Mouse (Mus musculus): Measurements from ENCODE around the gene Stx17. TPM values are rescaled to one million over a fixed set of nuclear protein-coding genes. Genes with fewer than 3 reads are reported as not detected.

The Stx17 gene
- polyA plus RNA-seq, 1 experiment from 2014 or later, result 20.1 TPM

DNA sequence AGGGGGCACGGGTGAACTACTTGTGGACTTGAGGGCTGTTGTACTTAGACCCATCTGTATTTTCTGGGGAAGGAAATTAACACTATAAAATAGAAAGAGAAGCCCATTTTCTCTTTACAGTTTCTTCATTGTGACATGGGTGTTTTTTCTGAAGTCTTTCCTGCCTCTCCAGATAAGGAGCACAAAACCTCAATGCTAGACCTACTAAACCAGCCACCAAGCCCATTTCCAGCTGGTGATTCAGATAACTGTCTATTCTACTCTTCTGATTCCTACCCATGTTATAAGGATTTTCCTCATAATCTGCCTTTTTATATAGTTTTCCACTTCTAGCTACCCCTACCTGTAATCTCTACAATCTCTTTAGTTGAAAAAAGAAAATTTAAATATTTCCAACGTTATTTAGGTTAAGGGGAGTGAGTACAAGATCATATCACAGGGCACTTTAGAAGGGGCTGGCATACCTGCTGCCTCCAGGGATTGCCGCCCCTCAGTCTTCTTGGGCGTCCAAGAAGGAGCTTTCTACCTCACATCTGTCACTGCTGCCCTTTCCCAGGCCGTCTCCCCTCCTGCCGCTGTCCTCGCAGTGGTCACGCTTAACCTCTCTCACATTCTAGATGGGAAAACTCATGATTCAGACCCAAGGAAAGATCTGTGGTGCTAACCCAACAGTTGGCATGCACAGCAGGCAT, 57.5 kb downstream of the Stx17 start:
- H3K36me3 ChIP-seq (ENCODE audit: control insufficient read depth, insufficient read depth), result peaks cover 11% of the 10 kb centered on the region; the same call in 1 of the 2 replicates
- ATAC-seq (replicated peaks; ENCODE audit: extremely low read depth, insufficient read depth, low FRiP score), result no peak
- no peak overlapping the region for H3K27ac ChIP-seq (ENCODE audit: low read length)
- H3K9ac ChIP-seq (ENCODE audit: low read length), result no peak overlapping the region
- H3K27me3 ChIP-seq (ENCODE audit: control insufficient read depth, insufficient read depth, low read length), result no peaks in the 10 kb centered on the region
- H3K9me3 ChIP-seq (replicated peaks; ENCODE audit: control insufficient read depth, low read length), result no peaks in the 10 kb centered on the region; the same call in 1 of the 2 replicates
- WGBS, result 89% methylated on average over 8 of the region's 8 CpGs
- H3K4me3 ChIP-seq (ENCODE audit: low read length), result no peak overlapping the region
- no peak overlapping the region for H3K4me2 ChIP-seq (ENCODE audit: low read depth, low read length)
- H3K4me1 ChIP-seq (ENCODE audit: control insufficient read depth, insufficient read depth, low read length), result no peaks in the 10 kb centered on the region

GRCm38 (mm10) chr4:48197925-48198324, 73.2 kb downstream of the Stx17 start:
- no peaks in the 10 kb centered on the region for H3K9me3 ChIP-seq (replicated peaks; ENCODE audit: control insufficient read depth, low read length)
- peaks cover 14% of the 10 kb centered on the region; the same call in 1 of the 2 replicates for H3K36me3 ChIP-seq (ENCODE audit: control insufficient read depth, insufficient read depth)
- H3K27ac ChIP-seq (ENCODE audit: low read length), result no peak overlapping the region
- H3K27me3 ChIP-seq (ENCODE audit: control insufficient read depth, insufficient read depth, low read length), result no peaks in the 10 kb centered on the region
- H3K4me3 ChIP-seq (ENCODE audit: low read length), result no peak overlapping the region
- WGBS, result 83% methylated on average over 3 of the region's 3 CpGs
- no peaks in the 10 kb centered on the region for H3K4me1 ChIP-seq (ENCODE audit: control insufficient read depth, insufficient read depth, low read length)
- H3K4me2 ChIP-seq (ENCODE audit: low read depth, low read length), result no peak overlapping the region
- no peak overlapping the region for H3K9ac ChIP-seq (ENCODE audit: low read length)
- ATAC-seq (replicated peaks; ENCODE audit: extremely low read depth, insufficient read depth, low FRiP score), result no peak

DNA sequence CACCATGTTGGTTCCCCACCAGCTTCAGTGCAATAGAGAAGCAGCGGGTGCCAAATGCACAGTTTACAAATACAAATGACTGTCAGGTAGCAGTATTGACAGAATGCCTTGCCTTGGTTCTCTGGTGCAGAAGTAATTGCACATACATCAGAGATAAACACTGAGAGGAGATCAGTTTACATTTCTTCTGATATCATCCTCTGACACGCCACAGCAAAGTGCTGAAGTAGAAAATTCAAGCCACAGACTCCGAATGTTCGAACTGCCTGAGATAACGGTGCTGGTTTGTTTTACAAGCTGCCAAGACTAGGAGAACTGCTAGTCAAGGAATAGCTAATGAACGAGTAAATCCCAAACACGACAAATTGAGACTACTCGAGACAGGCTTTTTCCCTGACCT, 73.7 kb downstream of the Stx17 start:
- no peaks in the 10 kb centered on the region for H3K9me3 ChIP-seq (replicated peaks; ENCODE audit: control insufficient read depth, low read length)
- no peak overlapping the region for H3K4me2 ChIP-seq (ENCODE audit: low read depth, low read length)
- no peak for ATAC-seq (replicated peaks; ENCODE audit: extremely low read depth, insufficient read depth, low FRiP score)
- 66% methylated on average over 8 of the region's 8 CpGs for WGBS
- H3K36me3 ChIP-seq (ENCODE audit: control insufficient read depth, insufficient read depth), result peaks cover 17% of the 10 kb centered on the region
- no peaks in the 10 kb centered on the region for H3K4me1 ChIP-seq (ENCODE audit: control insufficient read depth, insufficient read depth, low read length)
- H3K4me3 ChIP-seq (ENCODE audit: low read length), result no peak overlapping the region
- H3K27me3 ChIP-seq (ENCODE audit: control insufficient read depth, insufficient read depth, low read length), result no peaks in the 10 kb centered on the region
- H3K9ac ChIP-seq (ENCODE audit: low read length), result no peak overlapping the region
- H3K27ac ChIP-seq (ENCODE audit: low read length), result no peak overlapping the region

DNA sequence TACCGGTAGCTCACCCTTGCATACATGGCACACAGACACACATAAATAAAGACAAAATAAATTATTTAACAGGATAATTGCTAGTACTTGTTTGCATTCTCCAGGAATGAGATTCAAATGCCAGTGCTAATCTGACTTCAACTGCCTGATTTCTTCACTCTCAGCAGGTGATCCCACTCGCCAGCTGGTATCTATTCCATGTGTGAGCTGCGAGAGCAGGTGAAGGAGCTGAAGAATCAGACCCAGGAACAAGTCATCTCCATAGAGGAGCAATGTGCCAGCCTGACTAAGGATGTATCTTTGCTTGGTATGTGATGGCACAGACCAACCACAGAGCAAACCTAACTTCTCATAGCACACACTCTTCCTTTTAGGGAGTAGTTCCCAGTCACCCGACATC, 78.8 kb downstream of the Stx17 start:
- Histone ChIP-seq H3K27me3 (ENCODE audit: control insufficient read depth, insufficient read depth, low read length) (no peaks in the 10 kb centered on the region), H3K9ac (ENCODE audit: low read length) (no peak overlapping the region), H3K4me1 (ENCODE audit: control insufficient read depth, insufficient read depth, low read length) (no peaks in the 10 kb centered on the region), H3K4me3 (ENCODE audit: low read length) (no peak overlapping the region), H3K27ac (ENCODE audit: low read length) (no peak overlapping the region), H3K4me2 (ENCODE audit: low read depth, low read length) (no peak overlapping the region), H3K9me3 (replicated peaks; ENCODE audit: control insufficient read depth, low read length) (no peaks in the 10 kb centered on the region), H3K36me3 (ENCODE audit: control insufficient read depth, insufficient read depth) (peaks cover 16% of the 10 kb centered on the region)
- ATAC-seq (replicated peaks; ENCODE audit: extremely low read depth, insufficient read depth, low FRiP score), result no peak
- WGBS, result 93% methylated on average over 4 of the region's 4 CpGs

DNA sequence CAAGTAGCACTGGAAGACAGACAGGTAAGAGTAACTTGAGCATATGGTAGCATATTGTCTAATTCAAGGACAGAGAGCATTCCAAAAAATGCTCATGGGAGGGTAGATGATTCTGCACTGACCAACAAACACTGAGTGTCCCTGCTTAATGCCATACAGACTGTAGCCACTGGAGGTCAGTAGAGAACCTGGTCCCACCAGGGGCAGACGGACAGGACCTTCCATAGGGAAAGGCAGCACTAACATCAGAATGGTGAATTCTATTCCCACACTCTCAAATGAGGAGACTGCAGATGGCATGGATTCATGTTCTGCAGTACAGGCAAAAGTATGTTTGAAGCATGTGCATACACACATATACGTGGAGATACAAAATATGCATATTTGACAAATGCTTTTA, 100.5 kb downstream of the Stx17 start:
- no peak overlapping the region for H3K4me3 ChIP-seq (ENCODE audit: low read length)
- WGBS, result 17% methylated on average over 2 of the region's 2 CpGs
- no peaks in the 10 kb centered on the region for H3K9me3 ChIP-seq (replicated peaks; ENCODE audit: control insufficient read depth, low read length)
- no peak; the same call in 1 of the 2 replicates for ATAC-seq (replicated peaks; ENCODE audit: extremely low read depth, insufficient read depth, low FRiP score)
- no peak overlapping the region for H3K27ac ChIP-seq (ENCODE audit: low read length)
- 0 out of 2 replicates have a peak, but pooled peaks cover 2% of the 10 kb centered on the region for H3K4me1 ChIP-seq (ENCODE audit: control insufficient read depth, insufficient read depth, low read length)
- H3K4me2 ChIP-seq (ENCODE audit: low read depth, low read length), result no peak overlapping the region
- H3K9ac ChIP-seq (ENCODE audit: low read length), result no peak overlapping the region
- H3K27me3 ChIP-seq (ENCODE audit: control insufficient read depth, insufficient read depth, low read length), result no peaks in the 10 kb centered on the region
- no peaks in the 10 kb centered on the region for H3K36me3 ChIP-seq (ENCODE audit: control insufficient read depth, insufficient read depth)

- 41% methylated on average over 3 of the region's 3 CpGs for WGBS
- no peaks in the 10 kb centered on the region for H3K9me3 ChIP-seq (replicated peaks; ENCODE audit: control insufficient read depth, low read length)
- H3K27me3 ChIP-seq (ENCODE audit: control insufficient read depth, insufficient read depth, low read length), result no peaks in the 10 kb centered on the region
- ATAC-seq (replicated peaks; ENCODE audit: extremely low read depth, insufficient read depth, low FRiP score), result no peak
- H3K36me3 ChIP-seq (ENCODE audit: control insufficient read depth, insufficient read depth), result no peaks in the 10 kb centered on the region
- H3K4me1 ChIP-seq (ENCODE audit: control insufficient read depth, insufficient read depth, low read length), result 0 out of 2 replicates have a peak, but pooled peaks cover 2% of the 10 kb centered on the region
- H3K9ac ChIP-seq (ENCODE audit: low read length), result no peak overlapping the region
- no peak overlapping the region for H3K4me2 ChIP-seq (ENCODE audit: low read depth, low read length)
- no peak overlapping the region for H3K27ac ChIP-seq (ENCODE audit: low read length)
- no peak overlapping the region for H3K4me3 ChIP-seq (ENCODE audit: low read length)
Measured at GRCm38 (mm10) chr4:48225604-48226003, 100.9 kb downstream of the Stx17 start.

DNA sequence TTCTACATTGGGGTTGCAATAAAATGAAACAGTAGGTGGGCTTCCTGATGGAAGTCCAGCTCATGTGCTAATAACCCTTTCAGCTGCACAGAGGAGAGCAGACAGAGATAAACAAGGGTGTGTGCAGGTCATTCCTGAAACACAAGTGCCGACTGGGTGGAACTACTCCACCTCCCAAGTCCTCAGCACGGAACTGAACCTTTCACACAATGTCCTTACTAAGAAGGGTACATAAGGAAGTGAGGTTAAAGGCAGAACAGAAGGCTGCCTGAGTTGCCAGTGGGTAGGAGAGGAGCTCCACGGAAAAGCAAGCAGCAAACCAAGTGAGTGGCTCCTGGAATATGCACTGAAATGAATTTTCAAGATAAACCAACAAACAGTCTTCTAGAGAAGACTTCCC, 102.1 kb downstream of the Stx17 start:
- WGBS, result 42% methylated on average over 3 of the region's 3 CpGs
- Histone ChIP-seq H3K9ac (ENCODE audit: low read length) (no peak overlapping the region), H3K4me2 (ENCODE audit: low read depth, low read length) (no peak overlapping the region), H3K27me3 (ENCODE audit: control insufficient read depth, insufficient read depth, low read length) (no peaks in the 10 kb centered on the region), H3K9me3 (replicated peaks; ENCODE audit: control insufficient read depth, low read length) (no peaks in the 10 kb centered on the region), H3K36me3 (ENCODE audit: control insufficient read depth, insufficient read depth) (no peaks in the 10 kb centered on the region), H3K27ac (ENCODE audit: low read length) (no peak overlapping the region), H3K4me3 (ENCODE audit: low read length) (no peak overlapping the region), H3K4me1 (ENCODE audit: control insufficient read depth, insufficient read depth, low read length) (no peaks in the 10 kb centered on the region)
- no peak for ATAC-seq (replicated peaks; ENCODE audit: extremely low read depth, insufficient read depth, low FRiP score)

MicroRNAs encoded within 50 kb of the gene (microRNA counts, 519-probe panel; counts per million panel counts)
- microRNA mmu-miR-1958, result 2,133 counts per million, percentile 30 among the panel's probes with 10 or more counts

Small RNA genes lying within 50 kb of the gene (microRNA-seq; reads per million reads assigned to microRNA genes)
- not detected for gene Mir1958

Other genes with a start within 250 kb of the Stx17 start
- 0.13 and 0.24 TPM in 2 replicates for gene Nr4a3, start 79.8 kb upstream of the Stx17 start, polyA plus RNA-seq (2015; fragmentation: Nextera tagmentation; extraction: Ambion mirVana)
- 56.7 and 63.6 TPM in 2 replicates for gene Erp44, start 154.6 kb downstream of the Stx17 start, polyA plus RNA-seq (2015; fragmentation: Nextera tagmentation; extraction: Ambion mirVana)
- gene Invs, start 154.8 kb downstream of the Stx17 start, polyA plus RNA-seq (2015; fragmentation: Nextera tagmentation; extraction: Ambion mirVana), result 4.5 and 5.0 TPM in 2 replicates